Mouse (Mus musculus) layer of hippocampus, adult 8-10 months (tissue): Measurements from ENCODE around the gene Defb45. TPM values are rescaled to one million over a fixed set of nuclear protein-coding genes. Genes with fewer than 3 reads are reported as not detected.

Source experiments
- DNase-seq, 2 experiments: peaks; one replicate each; pipeline ENCODE4 v3.0.0; 2022; ENCODE audit warnings: low spot score in 2 of 2
- total RNA-seq, 4 experiments: library from RNA; stranded (reverse); gene quantifications; 2 replicates each; pipeline ENCODE4 v1.2.4; 2022

Gene Defb45
- total RNA-seq: not detected

DNA sequence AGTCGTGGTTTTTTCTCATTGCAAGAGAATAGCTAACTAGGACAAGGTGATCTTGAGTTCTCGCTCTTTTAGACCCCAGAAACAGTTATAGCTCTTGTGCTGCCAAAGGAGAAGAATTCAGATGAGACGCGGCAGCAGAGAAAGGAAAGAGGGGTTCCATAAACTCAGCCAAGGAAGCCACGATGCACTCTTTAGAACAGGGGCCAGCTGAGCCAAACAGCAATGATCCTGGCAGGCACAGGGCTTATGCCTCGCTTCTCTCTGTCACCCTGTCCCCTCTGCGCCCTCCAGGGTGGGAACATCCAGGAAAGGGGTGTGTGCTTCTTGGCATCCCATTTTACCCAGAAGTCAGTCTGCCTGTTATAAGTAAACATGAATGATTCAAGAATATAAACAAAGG, at the start of gene Defb45:
Gene Defb45, minus strand, starts transcription at position 101 of the 400 bp plus-strand sequence.
- DNase-seq: no peak

- DNase-seq: no peak
Measured at GRCm38 (mm10) chr2:152639406-152640113, 40.4 kb upstream of the Defb45 start.

DNA sequence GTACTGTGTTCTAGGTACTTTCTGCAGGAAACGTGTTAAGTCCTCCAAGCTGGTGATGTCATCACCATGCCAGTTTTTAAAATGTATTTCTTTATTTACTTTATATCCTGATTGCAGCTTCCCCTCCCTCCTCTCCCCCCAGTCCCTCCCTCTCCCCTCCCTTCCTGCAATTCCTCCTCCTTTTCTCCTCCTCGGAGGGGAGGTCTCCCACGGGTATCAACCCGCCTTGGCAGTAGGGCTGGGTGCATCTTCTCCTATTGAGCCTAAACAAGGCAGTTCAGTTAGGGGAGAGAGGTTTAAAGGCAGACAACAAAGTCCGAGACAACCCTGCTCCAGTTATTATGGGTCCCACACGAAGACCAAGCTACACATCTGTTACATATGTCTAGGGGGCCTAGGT, 39.7 kb upstream of the Defb45 start:
- no peak for DNase-seq

DNA sequence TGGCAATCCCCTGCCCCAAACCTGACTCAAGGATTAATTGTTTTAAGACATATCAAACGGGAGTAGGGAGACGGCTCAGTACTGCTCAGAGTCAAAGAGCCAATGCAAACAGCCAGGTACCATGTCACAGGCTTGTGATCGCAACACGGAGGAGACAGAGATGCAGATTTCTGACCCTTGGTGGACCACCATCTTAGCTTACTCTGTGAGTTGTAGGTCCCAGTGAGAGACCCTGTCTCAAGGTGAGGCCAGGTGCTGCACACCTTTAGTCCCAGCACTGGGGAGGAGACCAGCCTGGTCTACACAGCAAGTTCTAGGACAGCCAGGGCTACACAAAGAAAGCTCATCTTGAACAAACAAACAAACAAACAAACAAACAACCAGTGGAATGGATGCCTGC, 38.2 kb upstream of the Defb45 start:
- DNase-seq: no peak

DNA sequence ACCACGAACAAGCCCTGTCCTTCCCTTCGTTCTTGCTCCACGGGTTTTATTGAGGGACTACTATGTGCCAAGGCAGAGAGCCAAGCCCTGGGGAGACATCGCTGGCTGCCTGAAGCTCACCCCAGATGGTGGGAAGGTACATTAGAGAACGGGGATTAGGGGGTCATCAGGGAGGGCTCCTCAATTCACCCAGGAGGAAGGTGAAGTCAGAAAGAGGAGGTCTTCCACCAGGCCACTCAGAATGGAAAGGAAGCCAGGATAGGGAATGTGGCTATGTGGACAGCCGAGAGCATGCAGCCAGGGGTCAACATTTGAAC, 37.8 kb upstream of the Defb45 start:
- DNase-seq: no peak

DNA sequence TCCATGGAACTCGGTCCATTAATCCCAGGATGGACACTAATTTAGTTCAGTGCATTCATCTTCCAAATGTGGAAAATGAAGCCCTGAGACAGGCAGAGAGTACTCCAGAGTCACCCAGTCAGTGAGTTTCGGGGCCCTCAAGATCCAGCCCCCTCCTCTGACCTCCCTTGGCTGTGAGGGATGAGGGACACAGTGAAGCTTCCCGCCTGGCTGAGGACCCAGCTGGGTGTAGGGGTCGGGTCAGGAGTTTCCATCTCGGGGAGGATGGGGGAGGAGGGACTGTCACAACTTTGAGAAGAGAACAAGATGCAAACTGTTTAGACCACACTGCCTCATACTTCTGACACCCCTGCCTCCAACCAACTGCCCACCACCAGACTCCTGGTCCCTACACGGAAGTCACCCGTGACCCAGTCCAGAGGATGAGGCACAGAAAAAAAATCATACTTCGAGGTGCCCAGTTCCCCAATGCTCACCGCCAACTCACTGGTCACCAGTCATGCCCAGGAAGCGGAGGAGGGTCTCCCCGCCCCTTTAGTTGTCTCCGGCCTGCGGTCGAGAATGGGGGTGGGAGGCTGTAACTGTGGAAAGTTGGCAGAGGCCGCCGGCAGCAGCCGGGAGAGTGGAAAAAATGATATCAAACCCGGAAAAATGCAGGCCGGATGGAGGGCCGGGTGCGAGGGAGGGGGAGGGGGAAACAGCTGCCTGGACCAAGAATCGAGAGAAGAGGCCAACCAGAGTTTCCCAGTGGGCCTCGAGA, 37.2 kb upstream of the Defb45 start:
- no peak for DNase-seq

- DNase-seq: no peak
Measured at GRCm38 (mm10) chr2:152634311-152634710, 35.1 kb upstream of the Defb45 start.

GRCm38 (mm10) chr2:152633334-152633733, 34.1 kb upstream of the Defb45 start:
- no peak for DNase-seq

DNA sequence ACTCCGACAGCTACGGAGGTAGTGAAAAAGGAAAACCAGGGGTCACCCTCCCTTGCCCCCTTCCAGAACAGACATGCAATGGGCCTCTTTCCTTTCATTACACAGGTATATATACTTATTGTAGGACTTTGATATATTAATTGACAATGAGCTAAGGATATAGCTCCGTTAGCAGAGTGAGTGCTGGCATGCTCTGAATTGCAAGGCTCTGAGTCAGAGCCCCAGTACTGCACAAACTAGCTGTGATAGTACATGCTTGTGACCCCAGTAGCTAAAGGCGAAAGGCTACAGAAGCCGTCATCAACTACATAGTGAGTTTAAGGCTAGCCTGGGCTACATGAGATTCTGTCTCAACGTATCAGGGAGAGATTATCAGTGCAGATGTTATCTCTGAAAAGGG, 30.7 kb upstream of the Defb45 start:
- DNase-seq: no peak

GRCm38 (mm10) chr2:152629239-152629638, 30.0 kb upstream of the Defb45 start:
- no peak for DNase-seq

- no peak for DNase-seq
Measured at GRCm38 (mm10) chr2:152628066-152628465, 28.9 kb upstream of the Defb45 start.

- DNase-seq: no peak
Measured at GRCm38 (mm10) chr2:152626774-152627591, 27.8 kb upstream of the Defb45 start, which contains the start of gene Rem1. Rem1 (plus strand) TSS chr2:152626951.

GRCm38 (mm10) chr2:152625256-152625655, 26.1 kb upstream of the Defb45 start:
- no peak for DNase-seq

GRCm38 (mm10) chr2:152624566-152624965, 25.4 kb upstream of the Defb45 start:
- no peak for DNase-seq

DNA sequence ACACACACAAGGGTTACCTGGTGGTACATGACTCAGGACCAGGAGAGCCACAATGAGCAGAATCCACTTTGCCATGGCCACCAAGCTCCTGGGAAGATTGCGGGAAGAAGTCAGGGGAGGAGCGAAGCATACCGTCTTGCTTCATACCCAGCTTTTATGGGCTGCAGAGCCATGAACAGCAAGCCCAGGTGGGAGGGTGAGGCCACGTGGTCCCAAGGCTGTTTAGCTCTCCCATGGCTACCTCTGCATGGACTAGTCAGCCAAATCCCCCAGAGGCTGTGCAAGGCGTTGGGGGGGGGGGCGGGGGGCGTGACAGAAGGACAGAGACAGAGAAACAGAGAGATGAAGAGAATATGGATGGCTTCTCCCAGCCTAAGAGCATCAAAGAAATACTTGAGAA, 23.8 kb upstream of the Defb45 start, which contains the start of gene Defb25:
Gene Defb25, minus strand, starts transcription at position 101 of the 400 bp plus-strand sequence.
- DNase-seq: no peak

- no peak for DNase-seq
Measured at GRCm38 (mm10) chr2:152622151-152622550, 23.0 kb upstream of the Defb45 start.

GRCm38 (mm10) chr2:152620367-152621134, 21.4 kb upstream of the Defb45 start:
- no peak for DNase-seq

GRCm38 (mm10) chr2:152617374-152617773, 18.2 kb upstream of the Defb45 start:
- no peak for DNase-seq

DNA sequence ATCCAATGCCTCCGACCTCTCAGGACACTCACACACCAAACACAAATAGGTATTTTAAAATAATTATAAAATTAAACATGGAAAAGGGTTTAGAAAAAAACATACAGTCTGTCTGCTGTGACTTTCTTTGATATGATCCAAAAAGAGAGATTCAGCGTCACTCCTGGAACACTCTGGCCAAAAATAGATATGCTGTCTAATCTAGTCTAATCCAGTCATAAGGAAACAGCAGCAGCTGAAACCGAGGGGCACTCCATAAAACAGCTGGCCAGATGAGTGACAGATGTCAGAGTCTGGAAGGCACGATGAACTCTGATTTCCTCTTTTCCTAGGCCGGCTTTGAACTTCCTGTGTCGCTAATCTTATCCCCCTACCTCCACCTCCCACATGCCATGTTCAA, 17.3 kb upstream of the Defb45 start:
- no peak for DNase-seq

- DNase-seq: peak; percentile 21 to 61
Measured at GRCm38 (mm10) chr2:152615563-152615962, 16.4 kb upstream of the Defb45 start.

DNA sequence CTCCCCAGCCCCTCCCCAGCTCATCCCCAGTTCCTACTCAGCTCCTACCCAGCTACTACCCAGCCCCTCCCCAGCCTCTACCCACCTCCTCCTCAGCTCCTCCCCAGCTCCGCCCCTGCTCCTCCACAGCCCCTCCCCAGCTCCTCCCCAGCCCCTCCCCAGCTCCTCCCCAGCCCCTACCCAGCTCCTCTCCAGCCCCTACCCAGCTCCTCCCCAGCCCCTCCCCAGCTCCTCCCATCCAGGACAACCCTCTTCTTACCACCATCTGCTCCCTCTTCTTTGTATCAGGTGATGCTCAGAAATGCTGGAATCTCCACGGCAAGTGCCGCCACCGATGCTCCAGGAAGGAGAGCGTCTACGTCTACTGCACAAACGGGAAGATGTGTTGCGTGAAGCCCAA, 13.0 kb upstream of the Defb45 start:
- no peak for DNase-seq
